Mouse (Mus musculus): ENCODE results near the gene Aff4. TPM values are rescaled to one million over a fixed set of nuclear protein-coding genes. Genes with fewer than 3 reads are reported as not detected.

Aff4 gene
- total and polyA plus RNA-seq, 3 experiments: 19.8 to 50.6 (median 22.1) TPM

DNA sequence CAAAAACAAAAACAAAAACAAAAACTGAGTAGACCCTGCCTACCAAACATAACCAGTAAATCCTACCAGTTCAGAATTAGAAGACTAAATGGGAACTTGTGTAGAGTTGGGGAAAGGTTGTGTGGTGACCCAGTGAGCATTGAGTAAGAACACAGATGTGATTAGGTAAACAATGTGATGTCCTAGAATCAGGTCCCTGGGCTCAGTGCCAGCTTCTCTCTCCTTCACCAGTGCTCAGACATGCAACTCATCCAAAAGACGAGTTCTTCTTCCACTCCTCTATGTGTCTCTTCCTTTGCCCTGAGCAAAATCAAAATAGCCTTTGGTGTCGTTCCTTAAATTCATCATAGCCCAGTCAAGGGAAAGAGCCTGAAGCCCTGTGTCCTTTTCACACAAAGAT lies 74.2 kb downstream of the Aff4 start:
- TF ChIP-seq JUND (conservative IDR thresholded peaks at IDR 0.05; ENCODE audit: low read depth, low read length): no peak
- TF ChIP-seq TBP (conservative IDR thresholded peaks at IDR 0.05; ENCODE audit: low read depth, low read length): no peak
- no peak for TF ChIP-seq RCOR1 (conservative IDR thresholded peaks at IDR 0.05; ENCODE audit: low read depth, low read length)
- TF ChIP-seq ZMIZ1 (IDR thresholded peaks at IDR 0.05; ENCODE audit: low read depth, low read length): no peak
- TF ChIP-seq BHLHE40 (IDR thresholded peaks at IDR 0.05; ENCODE audit: low read depth, low read length): no peak
- TF ChIP-seq MEF2A (IDR thresholded peaks at IDR 0.05; ENCODE audit: borderline replicate concordance, low read depth, low read length): no peak
- Histone ChIP-seq H3K9ac (ENCODE audit: insufficient read depth, low read depth) (no peak overlapping the region), H3K27me3 (replicated peaks) (no peaks in the 10 kb centered on the region), H3K4me1 (ENCODE audit: control insufficient read depth in 1 of 2, insufficient read depth in 2 of 2) (peaks cover 6 to 14% of the 10 kb centered on the region in 2 experiments), H3K27ac (ENCODE audit: insufficient read depth, low read depth) (no peak overlapping the region), H3K4me2 (ENCODE audit: insufficient read depth, low read depth, poor library complexity, severe bottlenecking) (no peak overlapping the region), H3K9me3 (replicated peaks; ENCODE audit: low read length) (no peaks in the 10 kb centered on the region), H3K79me2 (replicated peaks; ENCODE audit: control insufficient read depth, extremely low read depth, insufficient read depth, poor library complexity, severe bottlenecking) (peaks cover 11% of the 10 kb centered on the region), H3K4me3 (replicated peaks in 1 of 3; ENCODE audit: low read depth in 2 of 3, low read length in 2 of 3, poor library complexity in 1 of 3) (no peak overlapping the region), H3K36me3 (replicated peaks in 1 of 2; ENCODE audit: control insufficient read depth in 1 of 2, insufficient read depth in 1 of 2, low read length in 1 of 2) (peaks cover 20 to 70% of the 10 kb centered on the region in 2 experiments)
- DNase-seq (ENCODE audit: extremely low read depth): no peak
- in situ Hi-C loops (cut with MboI; ENCODE audit: low pct_ligation_motif_present, low pct_unique_long_range_greater_than_20kb, low sequenced_read_pairs) (no loop called here), dilution Hi-C loops (cut with MboI; ENCODE audit: extremely low pct_ligation_motif_present, extremely low pct_unique_long_range_greater_than_20kb, low sequenced_read_pairs) (no loop called here)

DNA sequence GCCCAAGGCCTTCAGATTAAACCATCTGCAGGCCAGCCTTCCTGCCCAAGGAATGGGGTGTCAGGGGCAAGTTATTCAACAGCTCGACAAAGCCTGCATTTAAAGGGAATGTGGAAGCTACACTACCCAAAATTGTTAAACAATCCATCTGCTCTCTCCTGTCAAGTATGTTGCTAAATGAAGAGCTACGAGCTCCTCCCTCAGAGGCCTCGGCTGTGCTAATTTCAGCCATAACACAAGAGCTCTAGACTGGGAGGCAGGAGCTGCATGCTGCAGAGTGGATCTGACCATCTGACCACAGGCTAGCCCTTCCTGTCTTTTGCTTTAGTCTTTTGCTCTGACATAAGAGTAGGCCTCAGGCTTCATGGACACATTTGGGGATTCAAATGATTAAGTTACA lies 74.6 kb downstream of the Aff4 start:
- no peak overlapping the region for H3K4me3 ChIP-seq (replicated peaks in 1 of 3; ENCODE audit: low read depth in 2 of 3, low read length in 2 of 3, poor library complexity in 1 of 3)
- H3K4me1 ChIP-seq (ENCODE audit: control insufficient read depth in 1 of 2, insufficient read depth in 2 of 2): peaks cover 6 to 14% of the 10 kb centered on the region in 2 experiments
- H3K36me3 ChIP-seq (replicated peaks in 1 of 2; ENCODE audit: control insufficient read depth in 1 of 2, insufficient read depth in 1 of 2, low read length in 1 of 2): peaks cover 16 to 66% of the 10 kb centered on the region in 2 experiments
- H3K27ac ChIP-seq (ENCODE audit: insufficient read depth, low read depth): no peak overlapping the region
- no peaks in the 10 kb centered on the region for H3K27me3 ChIP-seq (replicated peaks)
- in situ Hi-C loops (cut with MboI; ENCODE audit: low pct_ligation_motif_present, low pct_unique_long_range_greater_than_20kb, low sequenced_read_pairs): no loop called here
- DNase-seq (ENCODE audit: extremely low read depth): no peak
- H3K9me3 ChIP-seq (replicated peaks; ENCODE audit: low read length): no peaks in the 10 kb centered on the region
- no peak for TF ChIP-seq MEF2A (IDR thresholded peaks at IDR 0.05; ENCODE audit: borderline replicate concordance, low read depth, low read length)
- no peak for TF ChIP-seq KAT2A (IDR thresholded peaks at IDR 0.05; ENCODE audit: insufficient replicate concordance, low read length)
- TF ChIP-seq E2F4 (IDR thresholded peaks at IDR 0.05; ENCODE audit: insufficient replicate concordance, low read depth, low read length): no peak
- TF ChIP-seq MYC (IDR thresholded peaks at IDR 0.05; ENCODE audit: low read depth, low read length): no peak
- no peak overlapping the region for H3K4me2 ChIP-seq (ENCODE audit: insufficient read depth, low read depth, poor library complexity, severe bottlenecking)
- dilution Hi-C loops (cut with MboI; ENCODE audit: extremely low pct_ligation_motif_present, extremely low pct_unique_long_range_greater_than_20kb, low sequenced_read_pairs): no loop called here
- peaks cover 15% of the 10 kb centered on the region for H3K79me2 ChIP-seq (replicated peaks; ENCODE audit: control insufficient read depth, extremely low read depth, insufficient read depth, poor library complexity, severe bottlenecking)
- H3K9ac ChIP-seq (ENCODE audit: insufficient read depth, low read depth): no peak overlapping the region

DNA sequence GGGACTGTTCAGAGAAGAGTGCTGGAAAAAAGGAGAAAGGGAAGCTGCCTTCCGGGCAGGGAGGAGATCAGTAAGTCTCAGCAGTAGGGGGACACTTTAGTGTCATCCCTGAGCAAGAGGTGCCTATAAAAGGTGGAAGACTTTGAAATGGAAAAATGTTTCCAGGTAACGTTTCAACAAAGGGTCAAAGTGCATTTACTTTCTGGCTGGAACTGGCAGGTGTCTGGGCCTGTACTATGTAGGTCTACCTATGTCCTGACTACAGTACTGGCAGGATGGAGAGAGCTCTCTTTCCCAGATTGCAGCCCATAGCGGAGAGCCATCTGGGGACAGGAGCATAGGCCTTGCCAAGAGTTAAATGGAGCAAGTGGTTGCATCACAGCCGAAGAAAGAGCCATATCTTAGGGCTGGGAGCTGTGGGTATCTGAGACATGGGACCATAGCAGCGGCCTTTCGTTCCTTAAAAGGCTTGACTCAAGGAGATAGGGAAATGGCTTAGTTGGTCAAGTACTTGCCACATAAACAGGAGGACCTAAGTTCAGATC lies 75.2 kb downstream of the Aff4 start:
- Histone ChIP-seq H3K79me2 (replicated peaks; ENCODE audit: control insufficient read depth, extremely low read depth, insufficient read depth, poor library complexity, severe bottlenecking) (peaks cover 18% of the 10 kb centered on the region), H3K27ac (ENCODE audit: insufficient read depth, low read depth) (no peak overlapping the region), H3K9ac (ENCODE audit: insufficient read depth, low read depth) (no peak overlapping the region), H3K4me2 (ENCODE audit: insufficient read depth, low read depth, poor library complexity, severe bottlenecking) (no peak overlapping the region), H3K36me3 (replicated peaks in 1 of 2; ENCODE audit: control insufficient read depth in 1 of 2, insufficient read depth in 1 of 2, low read length in 1 of 2) (peaks cover 15 to 65% of the 10 kb centered on the region in 2 experiments), H3K27me3 (replicated peaks) (no peaks in the 10 kb centered on the region), H3K4me3 (replicated peaks in 1 of 3; ENCODE audit: low read depth in 2 of 3, low read length in 2 of 3, poor library complexity in 1 of 3) (no peak overlapping the region), H3K9me3 (replicated peaks; ENCODE audit: low read length) (no peaks in the 10 kb centered on the region), H3K4me1 (ENCODE audit: control insufficient read depth in 1 of 2, insufficient read depth in 2 of 2) (peaks cover 6 to 14% of the 10 kb centered on the region in 2 experiments)
- TF ChIP-seq RCOR1 (conservative IDR thresholded peaks at IDR 0.05; ENCODE audit: low read depth, low read length): no peak
- no peak for TF ChIP-seq ETS1 (conservative IDR thresholded peaks at IDR 0.05; ENCODE audit: low read depth, low read length)
- no peak for TF ChIP-seq POLR2AphosphoS2 (IDR thresholded peaks at IDR 0.05; ENCODE audit: low read depth, low read length)
- TF ChIP-seq CTCF (conservative IDR thresholded peaks at IDR 0.05 in 1 of 2, IDR thresholded peaks at IDR 0.05 in 1 of 2; ENCODE audit: low read depth in 2 of 2, low read length in 2 of 2): no peak
- no peak for TF ChIP-seq MEF2A (IDR thresholded peaks at IDR 0.05; ENCODE audit: borderline replicate concordance, low read depth, low read length)
- TF ChIP-seq BHLHE40 (IDR thresholded peaks at IDR 0.05; ENCODE audit: low read depth, low read length): no peak
- no peak for TF ChIP-seq TCF12 (IDR thresholded peaks at IDR 0.05; ENCODE audit: low read depth, low read length)
- TF ChIP-seq NELFE (IDR thresholded peaks at IDR 0.05; ENCODE audit: low read depth, low read length): no peak
- TF ChIP-seq PAX5 (IDR thresholded peaks at IDR 0.05; ENCODE audit: low read length): no peak
- no peak for TF ChIP-seq ZKSCAN1 (IDR thresholded peaks at IDR 0.05; ENCODE audit: borderline replicate concordance, low read depth, low read length)
- TF ChIP-seq IRF4 (IDR thresholded peaks at IDR 0.05; ENCODE audit: low read depth, low read length): no peak
- TF ChIP-seq HCFC1 (IDR thresholded peaks at IDR 0.05; ENCODE audit: low read depth, low read length): no peak
- no peak for TF ChIP-seq SIN3A (IDR thresholded peaks at IDR 0.05; ENCODE audit: low read length)
- TF ChIP-seq USF1 (IDR thresholded peaks at IDR 0.05; ENCODE audit: low read depth, low read length): no peak
- no peak for TF ChIP-seq JUN (IDR thresholded peaks at IDR 0.05; ENCODE audit: insufficient read depth, low read depth, low read length)
- TF ChIP-seq ZMIZ1 (IDR thresholded peaks at IDR 0.05; ENCODE audit: low read depth, low read length): no peak
- dilution Hi-C loops (cut with MboI; ENCODE audit: extremely low pct_ligation_motif_present, extremely low pct_unique_long_range_greater_than_20kb, low sequenced_read_pairs) (no loop called here), in situ Hi-C loops (cut with MboI; ENCODE audit: low pct_ligation_motif_present, low pct_unique_long_range_greater_than_20kb, low sequenced_read_pairs) (no loop called here)
- no peak for DNase-seq (ENCODE audit: extremely low read depth)
